Mouse (Mus musculus): ENCODE measurements around the gene Fat1. TPM values are rescaled to one million over a fixed set of nuclear protein-coding genes. Genes with fewer than 3 reads are reported as not detected.
A peak's percentile ranks its signal among the peaks of the same experiment; 100 is the strongest.

The Fat1 gene
- total and polyA plus RNA-seq, 3 experiments: 9.8 to 18.7 (median 16.6) TPM

DNA sequence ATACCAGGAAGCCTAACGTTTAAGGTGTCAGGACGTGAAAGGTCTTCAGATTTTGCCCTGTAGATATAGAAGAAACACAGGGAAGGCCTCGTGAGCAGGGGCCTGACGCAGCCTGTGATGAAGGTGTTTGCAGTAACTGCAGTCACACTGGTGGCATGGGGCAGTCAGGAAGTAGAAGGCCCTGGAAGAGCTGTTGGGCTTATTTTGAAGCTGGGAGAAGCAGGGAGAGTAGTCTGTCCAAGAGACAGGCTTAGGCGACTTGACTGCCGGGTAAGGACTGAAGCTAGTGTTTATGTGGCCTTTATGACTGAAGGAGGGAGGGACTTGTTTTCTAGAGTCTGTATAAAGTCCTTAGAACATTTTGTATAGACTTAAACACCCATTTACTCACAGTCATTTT, 57.4 kb downstream of the Fat1 start:
- Histone ChIP-seq H3K27me3 (ENCODE audit: control insufficient read depth, insufficient read depth, low read length) (no peaks in the 10 kb centered on the region), H3K36me3 (ENCODE audit: control insufficient read depth, insufficient read depth, low read length) (no peaks in the 10 kb centered on the region; the same call in 1 of the 2 replicates), H3K4me3 (no peak overlapping the region), H3K27ac (no peak overlapping the region), H3K79me2 (replicated peaks; ENCODE audit: control insufficient read depth, insufficient read depth, low read length) (no peaks in the 10 kb centered on the region), H3K4me1 (ENCODE audit: control insufficient read depth, insufficient read depth, low read length) (no peaks in the 10 kb centered on the region), H3K9ac (ENCODE audit: low read depth, low read length) (no peak overlapping the region)
- no peak for TF ChIP-seq EP300 (IDR thresholded peaks at IDR 0.05; ENCODE audit: insufficient read depth, low read depth, low read length)
- no peak for TF ChIP-seq POLR2A (IDR thresholded peaks at IDR 0.05; ENCODE audit: insufficient read depth, low read depth, low read length)
- TF ChIP-seq CTCF (IDR thresholded peaks at IDR 0.05): no peak
- 71% methylated on average over 6 of the region's 6 CpGs for WGBS
- no peak for DNase-seq
- intact Hi-C loops (cut with DNase I): loop anchor here (10.0 kb wide), 1 partner anchor 298 kb away; no protein-coding TSS in a partner anchor

GRCm38 (mm10) chr8:44993376-44993775, 58.1 kb downstream of the Fat1 start:
- no peaks in the 10 kb centered on the region for H3K79me2 ChIP-seq (replicated peaks; ENCODE audit: control insufficient read depth, insufficient read depth, low read length)
- no peak overlapping the region for H3K4me3 ChIP-seq
- H3K4me1 ChIP-seq (ENCODE audit: control insufficient read depth, insufficient read depth, low read length): no peaks in the 10 kb centered on the region
- no peak overlapping the region for H3K9ac ChIP-seq (ENCODE audit: low read depth, low read length)
- WGBS: 71% methylated on average over 4 of the region's 4 CpGs
- H3K27ac ChIP-seq: no peak overlapping the region
- H3K36me3 ChIP-seq (ENCODE audit: control insufficient read depth, insufficient read depth, low read length): no peaks in the 10 kb centered on the region; the same call in 1 of the 2 replicates
- no peaks in the 10 kb centered on the region for H3K27me3 ChIP-seq (ENCODE audit: control insufficient read depth, insufficient read depth, low read length)
- intact Hi-C loops (cut with DNase I): loop anchor here (10.0 kb wide), 1 partner anchor 299 kb away; no protein-coding TSS in a partner anchor
- TF ChIP-seq POLR2A (IDR thresholded peaks at IDR 0.05; ENCODE audit: insufficient read depth, low read depth, low read length) (no peak), EP300 (IDR thresholded peaks at IDR 0.05; ENCODE audit: insufficient read depth, low read depth, low read length) (no peak), CTCF (IDR thresholded peaks at IDR 0.05) (no peak)
- DNase-seq: no peak

GRCm38 (mm10) chr8:44996493-44996892, 61.2 kb downstream of the Fat1 start:
- Histone ChIP-seq H3K4me3 (no peak overlapping the region), H3K27me3 (ENCODE audit: control insufficient read depth, insufficient read depth, low read length) (no peaks in the 10 kb centered on the region), H3K36me3 (ENCODE audit: control insufficient read depth, insufficient read depth, low read length) (no peaks in the 10 kb centered on the region; the same call in 1 of the 2 replicates), H3K9ac (ENCODE audit: low read depth, low read length) (no peak overlapping the region), H3K79me2 (replicated peaks; ENCODE audit: control insufficient read depth, insufficient read depth, low read length) (no peaks in the 10 kb centered on the region), H3K27ac (no peak overlapping the region), H3K4me1 (ENCODE audit: control insufficient read depth, insufficient read depth, low read length) (peaks cover 2% of the 10 kb centered on the region)
- TF ChIP-seq EP300 (IDR thresholded peaks at IDR 0.05; ENCODE audit: insufficient read depth, low read depth, low read length): no peak
- TF ChIP-seq CTCF (IDR thresholded peaks at IDR 0.05): no peak
- TF ChIP-seq POLR2A (IDR thresholded peaks at IDR 0.05; ENCODE audit: insufficient read depth, low read depth, low read length): no peak
- intact Hi-C loops (cut with DNase I): loop anchor here (10.0 kb wide), 1 partner anchor 302 kb away; no protein-coding TSS in a partner anchor
- DNase-seq: no peak
- WGBS: 80% methylated on average over 3 of the region's 3 CpGs

DNA sequence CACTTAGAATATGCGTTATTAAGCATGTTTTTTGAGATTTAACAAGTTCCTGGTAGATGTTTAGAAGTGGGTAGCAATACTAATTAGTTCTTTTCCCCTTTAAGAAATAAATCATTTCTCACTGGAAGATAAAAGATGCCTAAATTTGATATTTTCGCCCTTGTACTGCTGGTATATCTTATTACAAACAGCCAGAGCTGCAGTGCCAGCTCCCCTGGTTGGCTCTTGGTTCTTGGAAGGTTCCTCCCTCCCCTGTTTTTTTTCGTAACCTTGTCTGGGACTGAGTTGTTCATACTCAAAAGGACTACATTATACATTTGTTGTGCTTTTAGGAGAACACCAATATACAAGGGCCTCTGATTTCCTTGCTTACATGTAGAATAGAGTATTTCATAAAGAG, 62.1 kb downstream of the Fat1 start:
- H3K4me1 ChIP-seq (ENCODE audit: control insufficient read depth, insufficient read depth, low read length): peaks cover 2% of the 10 kb centered on the region
- H3K9ac ChIP-seq (ENCODE audit: low read depth, low read length): no peak overlapping the region
- no peaks in the 10 kb centered on the region; the same call in 1 of the 2 replicates for H3K36me3 ChIP-seq (ENCODE audit: control insufficient read depth, insufficient read depth, low read length)
- WGBS: 62% methylated on average over 3 of the region's 3 CpGs
- no peaks in the 10 kb centered on the region for H3K27me3 ChIP-seq (ENCODE audit: control insufficient read depth, insufficient read depth, low read length)
- H3K79me2 ChIP-seq (replicated peaks; ENCODE audit: control insufficient read depth, insufficient read depth, low read length): no peaks in the 10 kb centered on the region
- H3K4me3 ChIP-seq: peak overlapping the region; percentile 52
- peak overlapping the region; percentile 74 for H3K27ac ChIP-seq
- TF ChIP-seq CTCF (IDR thresholded peaks at IDR 0.05) (no peak), POLR2A (IDR thresholded peaks at IDR 0.05; ENCODE audit: insufficient read depth, low read depth, low read length) (no peak), EP300 (IDR thresholded peaks at IDR 0.05; ENCODE audit: insufficient read depth, low read depth, low read length) (no peak)
- intact Hi-C loops (cut with DNase I): loop anchor here (10.0 kb wide), 1 partner anchor 303 kb away; no protein-coding TSS in a partner anchor
- DNase-seq: no peak

- no peak for DNase-seq
- Histone ChIP-seq H3K36me3 (ENCODE audit: control insufficient read depth, insufficient read depth, low read length) (no peaks in the 10 kb centered on the region; the same call in 1 of the 2 replicates), H3K27ac (peak overlapping the region; percentile 74), H3K9ac (ENCODE audit: low read depth, low read length) (peak overlapping the region; percentile 62; the same call in 1 of the 2 replicates), H3K27me3 (ENCODE audit: control insufficient read depth, insufficient read depth, low read length) (no peaks in the 10 kb centered on the region), H3K4me1 (ENCODE audit: control insufficient read depth, insufficient read depth, low read length) (peaks cover 2% of the 10 kb centered on the region), H3K79me2 (replicated peaks; ENCODE audit: control insufficient read depth, insufficient read depth, low read length) (no peaks in the 10 kb centered on the region), H3K4me3 (peak overlapping the region; percentile 52)
- 14% methylated on average over 6 of the region's 6 CpGs for WGBS
- no peak for TF ChIP-seq POLR2A (IDR thresholded peaks at IDR 0.05; ENCODE audit: insufficient read depth, low read depth, low read length)
- no peak for TF ChIP-seq EP300 (IDR thresholded peaks at IDR 0.05; ENCODE audit: insufficient read depth, low read depth, low read length)
- TF ChIP-seq CTCF (IDR thresholded peaks at IDR 0.05): no peak
- intact Hi-C loops (cut with DNase I): loop anchor here (1.0 to 10.0 kb wide), 2 partner anchors 60 to 303 kb away; no protein-coding TSS in a partner anchor
These were observed 62.6 kb downstream of the Fat1 start for GRCm38 (mm10) chr8:44997829-44998228.

- Histone ChIP-seq H3K36me3 (ENCODE audit: control insufficient read depth, insufficient read depth, low read length) (no peaks in the 10 kb centered on the region; the same call in 1 of the 2 replicates), H3K79me2 (replicated peaks; ENCODE audit: control insufficient read depth, insufficient read depth, low read length) (no peaks in the 10 kb centered on the region), H3K27me3 (ENCODE audit: control insufficient read depth, insufficient read depth, low read length) (no peaks in the 10 kb centered on the region), H3K4me3 (peak overlapping the region; percentile 52), H3K4me1 (ENCODE audit: control insufficient read depth, insufficient read depth, low read length) (peaks cover 2% of the 10 kb centered on the region), H3K9ac (ENCODE audit: low read depth, low read length) (peak overlapping the region; percentile 62), H3K27ac (peak overlapping the region; percentile 74)
- 21% methylated on average over 9 of the region's 9 CpGs for WGBS
- intact Hi-C loops (cut with DNase I): loop anchor here (1.0 to 10.0 kb wide), 2 partner anchors 60 to 303 kb away; no protein-coding TSS in a partner anchor
- no peak for DNase-seq
- TF ChIP-seq CTCF (IDR thresholded peaks at IDR 0.05): no peak
- no peak for TF ChIP-seq POLR2A (IDR thresholded peaks at IDR 0.05; ENCODE audit: insufficient read depth, low read depth, low read length)
- no peak for TF ChIP-seq EP300 (IDR thresholded peaks at IDR 0.05; ENCODE audit: insufficient read depth, low read depth, low read length)
These were observed 63.0 kb downstream of the Fat1 start for GRCm38 (mm10) chr8:44998275-44998674.
